Mouse (Mus musculus) liver, adult 2 months (tissue): ENCODE data around the gene Vars.

Experiments
- CTCF ChIP-seq: fragments of 200-500 bp; IDR thresholded peaks from 2 replicates; pipeline ENCODE4 v1.5.1; 2011; ENCODE audit warnings: low read depth, low read length, control low read depth
- POLR2A ChIP-seq: fragments of 200-500 bp; IDR thresholded peaks from 2 replicates; pipeline ENCODE4 v1.6.1; 2011; ENCODE audit warnings: low read length, control low read depth; ENCODE audit not compliant: insufficient read depth; ENCODE audit errors: extremely low read depth

- TF ChIP-seq POLR2A (no peak), CTCF (no peak)
Observed at GRCm38 (mm10) chr17:35055691-35056495, 55.1 kb downstream of the Vars start.
